Mouse (Mus musculus): ENCODE measurements around the gene Mapk12.

DNA sequence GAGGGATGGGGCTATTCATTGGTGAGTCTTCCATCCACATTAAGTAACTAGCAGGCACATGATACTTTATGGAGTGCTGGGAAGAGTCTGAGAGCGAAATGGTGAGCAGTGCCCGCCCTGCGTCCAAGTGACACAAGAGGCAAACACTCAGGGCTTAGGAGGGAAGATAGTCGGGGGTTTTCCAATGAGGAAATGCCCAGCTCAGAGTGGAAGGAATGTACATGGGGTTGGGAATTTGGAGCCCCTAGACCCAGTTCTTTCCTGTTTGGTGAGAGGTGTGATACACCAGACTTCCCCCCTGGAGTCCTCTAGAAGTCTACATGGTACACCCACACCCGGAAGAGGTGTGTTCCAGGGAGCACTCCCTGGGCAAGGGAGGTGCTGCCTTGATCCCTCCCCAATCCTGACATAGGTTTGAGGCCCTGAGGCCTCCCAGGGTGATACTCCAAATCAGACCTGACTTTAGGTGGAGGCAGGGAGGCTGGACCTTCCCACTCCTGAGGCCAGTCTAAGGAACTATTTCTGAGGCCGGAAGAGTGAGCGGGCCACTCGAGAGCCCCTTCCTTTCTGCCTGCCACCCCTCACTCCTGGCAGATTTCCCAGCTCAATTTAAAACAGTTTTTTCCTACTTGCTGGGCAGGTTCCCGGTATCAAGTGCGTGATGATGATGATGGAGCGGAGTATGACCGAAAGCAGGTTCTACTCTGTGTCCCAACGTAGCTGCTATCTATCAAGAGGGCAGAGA, 35.1 kb upstream of the Mapk12 start:
- TF ChIP-seq MAX (IDR thresholded peaks at IDR 0.05; ENCODE audit: low read depth) (no peak), TCF12 (IDR thresholded peaks at IDR 0.05; ENCODE audit: insufficient read depth, poor library complexity, severe bottlenecking) (no peak), MYOG (IDR thresholded peaks at IDR 0.05; ENCODE audit: control insufficient read depth in 1 of 3, insufficient read depth in 1 of 3, insufficient read length in 2 of 3, low read depth in 2 of 3) (no peak)
